ENCODE assay signal across 10 mouse cellular contexts in the genomic region with DNA sequence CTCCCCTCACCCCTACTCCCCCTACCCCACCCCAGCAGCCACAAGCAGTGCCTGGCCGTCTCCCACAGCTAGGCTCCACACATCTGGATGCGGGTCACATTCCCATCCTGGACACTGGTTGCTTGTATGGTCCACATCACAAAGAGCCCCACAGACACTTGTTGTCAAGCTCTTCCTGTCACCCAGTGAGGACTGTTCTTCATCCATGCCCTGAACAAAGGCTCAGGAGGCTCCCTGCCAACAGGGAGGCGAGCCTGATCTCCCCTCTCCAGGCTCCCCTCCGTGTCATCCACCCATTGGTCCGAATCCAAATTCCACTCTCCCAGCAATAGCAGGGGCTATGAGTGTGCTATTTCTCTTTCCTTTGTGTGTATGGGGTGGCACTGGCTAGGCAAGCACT. TPM values are rescaled to one million over a fixed set of nuclear protein-coding genes. Genes with fewer than 3 reads are reported as not detected.
A peak's percentile ranks its signal among the peaks of the same experiment; 100 is the strongest.
DNase-seq lines count a peak whose midpoint lies in the region; ATAC-seq and TF ChIP-seq lines count a peak whose summit lies in the region.
"Had no signal": no experiment of that assay in that cellular context is flagged by ENCODE, and none has a peak within 500 bp of the region (broad histone marks: within the 10 kb centered on the region; RNA-seq: fewer than 3 reads in every experiment).

No protein-coding gene starts in this region.

- H3K4me3 ChIP-seq in hindbrain, embryonic 11.5 days (ENCODE audit: low read depth, low read length): no peak overlapping the region
- no peak overlapping the region for H3K4me3 ChIP-seq in hindbrain, embryonic 10.5 days
- no peak overlapping the region for H3K4me3 ChIP-seq in cortical plate, adult 2 months (ENCODE audit: insufficient read depth, low read length)
- H3K4me3 ChIP-seq: liver, embryonic 15.5 days had no signal

- intact Hi-C loops in left cerebral cortex, postnatal 14 days (cut with DNase I): no loop called here

- ATAC-seq in hindbrain, embryonic 11.5 days (ENCODE audit: low FRiP score): no peak

- H3K9ac ChIP-seq in hindbrain, embryonic 11.5 days (ENCODE audit: low read depth, low read length): 0 out of 2 replicates have a peak overlapping the region, but pooled peaks have one; percentile 34
- H3K9ac ChIP-seq: liver, embryonic 15.5 days had no signal

- WGBS in hindbrain, embryonic 11.5 days: 66% methylated on average over 5 of the region's 5 CpGs
- 55% methylated on average over 5 of the region's 5 CpGs for WGBS in hindbrain, embryonic 10.5 days

- no peak for TF ChIP-seq CTCF in cortical plate, adult 2 months (IDR thresholded peaks at IDR 0.05; ENCODE audit: extremely low read depth, insufficient read depth, low read length)

- no peak overlapping the region for H3K27ac ChIP-seq in hindbrain, embryonic 11.5 days (ENCODE audit: low read depth, low read length)
- H3K27ac ChIP-seq in hindbrain, embryonic 10.5 days: no peak overlapping the region
- 0 out of 2 replicates have a peak overlapping the region, but pooled peaks have one; percentile 75 for H3K27ac ChIP-seq in cortical plate, adult 2 months (ENCODE audit: insufficient read depth, low read length)
- H3K27ac ChIP-seq: liver, embryonic 15.5 days had no signal

- H3K9me3 ChIP-seq in hindbrain, embryonic 11.5 days (ENCODE audit: control insufficient read depth, low read length): no peaks in the 10 kb centered on the region
- H3K9me3 ChIP-seq in hindbrain, embryonic 10.5 days: no peaks in the 10 kb centered on the region
- H3K9me3 ChIP-seq: liver, embryonic 15.5 days had no signal

- no peak for DNase-seq in hindbrain, embryonic 11.5 days (ENCODE audit: low spot score)
- DNase-seq in hindbrain, embryonic 10.5 days (ENCODE audit: low spot score): no peak
- peak; percentile 12 for DNase-seq in NIH3T3 (ENCODE audit: low read depth)
- DNase-seq in left cerebral cortex, postnatal 14 days (ENCODE audit: low spot score in 2 of 2): peak; percentile 24 to 41
- DNase-seq in retina, embryonic 14.5 days (ENCODE audit: low spot score): no peak
- DNase-seq in thymus, postnatal 4 days: no peak
- DNase-seq: heart, postnatal 10 days; kidney, postnatal 25 days had no signal

- H3K36me3 ChIP-seq in hindbrain, embryonic 11.5 days (ENCODE audit: control insufficient read depth, insufficient read depth, low read length): no peaks in the 10 kb centered on the region
- H3K36me3 ChIP-seq in hindbrain, embryonic 10.5 days: peaks cover 70% of the 10 kb centered on the region

- peaks cover 6% of the 10 kb centered on the region for H3K4me1 ChIP-seq in hindbrain, embryonic 11.5 days (replicated peaks; ENCODE audit: control insufficient read depth, insufficient read depth, low read length)
- H3K4me1 ChIP-seq in hindbrain, embryonic 10.5 days (replicated peaks): peaks cover 31% of the 10 kb centered on the region
- peaks cover 14% of the 10 kb centered on the region for H3K4me1 ChIP-seq in cortical plate, adult 2 months (ENCODE audit: control insufficient read depth, insufficient read depth, low read length)

- H3K4me2 ChIP-seq in hindbrain, embryonic 11.5 days (replicated peaks; ENCODE audit: low read depth, low read length): no peak overlapping the region
- H3K4me2 ChIP-seq: liver, embryonic 15.5 days had no signal

- TF ChIP-seq POLR2A in cortical plate, adult 2 months (IDR thresholded peaks at IDR 0.05; ENCODE audit: extremely low read depth, insufficient read depth, low read length): no peak

- H3K27me3 ChIP-seq in hindbrain, embryonic 11.5 days (ENCODE audit: control insufficient read depth, insufficient read depth, low read length): no peaks in the 10 kb centered on the region
- no peaks in the 10 kb centered on the region for H3K27me3 ChIP-seq in hindbrain, embryonic 10.5 days (ENCODE audit: insufficient read depth, poor library complexity, severe bottlenecking)
- H3K27me3 ChIP-seq: liver, embryonic 15.5 days had no signal

RNA-seq across cellular contexts. Expression of gene Clasrp, which starts 3.7 kb away (rescaled TPM):
- polyA plus RNA-seq in hindbrain, embryonic 11.5 days (2014; fragmentation: Nextera tagmentation; extraction: Ambion mirVana): 49.8 and 50.5 TPM in 2 replicates
- 57.5 and 68.8 TPM in 2 replicates for polyA plus RNA-seq in hindbrain, embryonic 10.5 days (2016; fragmentation: Nextera tagmentation; extraction: Ambion mirVana)
- 140 and 162 TPM in 2 replicates for polyA plus RNA-seq in cortical plate, adult 2 months (2012; rRNA removed)
- 10 to 100 TPM; 84.4 to 84.6 TPM for total RNA-seq in left cerebral cortex, postnatal 14 days (2021)

RNA-seq across cellular contexts. Expression of gene Gemin7, which starts 23.2 kb away (rescaled TPM):
- polyA plus RNA-seq in hindbrain, embryonic 11.5 days (2014; fragmentation: Nextera tagmentation; extraction: Ambion mirVana): 161 and 173 TPM in 2 replicates
- 177 and 188 TPM in 2 replicates for polyA plus RNA-seq in hindbrain, embryonic 10.5 days (2016; fragmentation: Nextera tagmentation; extraction: Ambion mirVana)
- polyA plus RNA-seq in cortical plate, adult 2 months (2012; rRNA removed): 54.2 and 57.8 TPM in 2 replicates
- 10 to 100 TPM; 43.8 to 46.0 TPM for total RNA-seq in left cerebral cortex, postnatal 14 days (2021)

RNA-seq across cellular contexts. Expression of gene Zfp296, which starts 23.5 kb away (rescaled TPM):
- polyA plus RNA-seq in hindbrain, embryonic 11.5 days (2014; fragmentation: Nextera tagmentation; extraction: Ambion mirVana): 0.22 and 0.38 TPM in 2 replicates
- polyA plus RNA-seq in hindbrain, embryonic 10.5 days (2016; fragmentation: Nextera tagmentation; extraction: Ambion mirVana): 0.22 and 0.72 TPM in 2 replicates
- polyA plus RNA-seq in cortical plate, adult 2 months (2012; rRNA removed): 2.9 and 3.3 TPM in 2 replicates
- total RNA-seq in left cerebral cortex, postnatal 14 days (2021): under 1 TPM; 0.51 to 0.68 TPM
- total RNA-seq: heart, postnatal 10 days had no signal

RNA-seq across cellular contexts. Expression of gene Relb, which starts 28.7 kb away (rescaled TPM):
- 3.7 and 3.9 TPM in 2 replicates for polyA plus RNA-seq in hindbrain, embryonic 11.5 days (2014; fragmentation: Nextera tagmentation; extraction: Ambion mirVana)
- 4.4 and 6.1 TPM in 2 replicates for polyA plus RNA-seq in hindbrain, embryonic 10.5 days (2016; fragmentation: Nextera tagmentation; extraction: Ambion mirVana)
- 6.4 and 6.6 TPM in 2 replicates for polyA plus RNA-seq in cortical plate, adult 2 months (2012; rRNA removed)
- 1 to 10 TPM; 6.1 to 6.3 TPM for total RNA-seq in left cerebral cortex, postnatal 14 days (2021)

RNA-seq across cellular contexts. Expression of gene Ppp1r37, which starts 37.7 kb away (rescaled TPM):
- 4.2 and 5.8 TPM in 2 replicates for polyA plus RNA-seq in hindbrain, embryonic 11.5 days (2014; fragmentation: Nextera tagmentation; extraction: Ambion mirVana)
- polyA plus RNA-seq in hindbrain, embryonic 10.5 days (2016; fragmentation: Nextera tagmentation; extraction: Ambion mirVana): 22.6 and 30.4 TPM in 2 replicates
- polyA plus RNA-seq in cortical plate, adult 2 months (2012; rRNA removed): 152 and 153 TPM in 2 replicates
- 10 to 100 TPM; 87.9 to 98.8 TPM for total RNA-seq in left cerebral cortex, postnatal 14 days (2021)

Comparison
In these comparisons a context has a peak if more than half of its experiments do, and no peak if none do; other contexts are left out.
1. DNase-seq: peak in NIH3T3 (single experiment) and left cerebral cortex, postnatal 14 days (2 of 2); none in hindbrain, embryonic 11.5 days (single experiment), hindbrain, embryonic 10.5 days (single experiment), retina, embryonic 14.5 days (single experiment) and thymus, postnatal 4 days (single experiment).